Mouse (Mus musculus) ES-E14 (cell line): Measurements from ENCODE around the gene Slc39a11.

Source experiments
- CHD2 ChIP-seq: IDR thresholded peaks from 2 replicates; pipeline ENCODE4 v1.6.1; 2014; ENCODE audit warnings: mild to moderate bottlenecking, low read depth, low read length, inconsistent platforms
- MAFK ChIP-seq: IDR thresholded peaks from 2 replicates; pipeline ENCODE4 v1.6.1; 2014; ENCODE audit warnings: mild to moderate bottlenecking, low read depth, low read length, inconsistent platforms; ENCODE audit not compliant: insufficient read depth

DNA sequence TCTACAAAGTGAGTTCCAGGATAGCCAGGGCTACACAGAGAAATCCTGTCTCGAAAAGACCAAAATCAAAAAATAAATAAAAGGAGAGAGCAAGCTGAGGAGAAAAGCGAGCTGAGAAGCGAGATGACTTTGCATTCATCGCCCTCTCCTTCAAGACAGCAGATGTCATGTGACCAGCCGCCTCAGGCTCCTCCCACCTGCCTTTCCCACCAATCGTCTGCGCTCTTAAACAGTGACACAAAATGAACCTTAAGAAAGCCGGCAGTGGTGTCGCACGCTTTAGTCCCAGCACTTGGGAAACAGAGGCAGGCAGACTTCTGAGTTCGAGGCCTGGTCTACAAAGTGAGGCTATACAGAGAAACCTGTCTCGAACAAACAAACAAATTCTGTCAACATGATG, 42.3 kb downstream of the Slc39a11 start:
- no peak for TF ChIP-seq MAFK
- no peak for TF ChIP-seq CHD2
